Mouse (Mus musculus): ENCODE data around the gene Stmn1.

The Stmn1 gene

GRCm38 (mm10) chr4:134458856-134459255 lies 9.3 kb upstream of the Stmn1 start:
- DNase-seq (ENCODE audit: low read depth) = no peak

- peak; percentile 87 for DNase-seq (ENCODE audit: low read depth)
Measured at GRCm38 (mm10) chr4:134460277-134460676, 7.8 kb upstream of the Stmn1 start.

GRCm38 (mm10) chr4:134461252-134461651 lies 6.9 kb upstream of the Stmn1 start:
- no peak for DNase-seq (ENCODE audit: low read depth)

- DNase-seq (ENCODE audit: low read depth) = no peak
Measured at GRCm38 (mm10) chr4:134465789-134466188, 2.3 kb upstream of the Stmn1 start.

- no peak for DNase-seq (ENCODE audit: low read depth)
Measured at GRCm38 (mm10) chr4:134466381-134467262, 1.5 kb upstream of the Stmn1 start.

GRCm38 (mm10) chr4:134467435-134468214 lies 495 bp upstream of the Stmn1 start:
- peak; percentile 69 for DNase-seq (ENCODE audit: low read depth)

GRCm38 (mm10) chr4:134468578-134469266 lies 602 bp downstream of the Stmn1 start:
- peak; percentile 92 for DNase-seq (ENCODE audit: low read depth)

GRCm38 (mm10) chr4:134469341-134469796 lies 1.2 kb downstream of the Stmn1 start:
- DNase-seq (ENCODE audit: low read depth) = no peak

- DNase-seq (ENCODE audit: low read depth) = no peak
Measured at GRCm38 (mm10) chr4:134469985-134470384, 1.9 kb downstream of the Stmn1 start.

GRCm38 (mm10) chr4:134471469-134471868 lies 3.3 kb downstream of the Stmn1 start:
- peak; percentile 70 for DNase-seq (ENCODE audit: low read depth)

- no peak for DNase-seq (ENCODE audit: low read depth)
Measured at GRCm38 (mm10) chr4:134473764-134474163, 5.6 kb downstream of the Stmn1 start.

- DNase-seq (ENCODE audit: low read depth) = no peak
Measured at GRCm38 (mm10) chr4:134474240-134474639, 6.1 kb downstream of the Stmn1 start.

- no peak for DNase-seq (ENCODE audit: low read depth)
Measured at GRCm38 (mm10) chr4:134476899-134477298, 8.8 kb downstream of the Stmn1 start.

GRCm38 (mm10) chr4:134478031-134478430 lies 9.9 kb downstream of the Stmn1 start:
- peak; percentile 90 for DNase-seq (ENCODE audit: low read depth)

- DNase-seq (ENCODE audit: low read depth) = no peak
Measured at GRCm38 (mm10) chr4:134479839-134480238, 11.7 kb downstream of the Stmn1 start.

- DNase-seq (ENCODE audit: low read depth) = peak; percentile 88
Measured at GRCm38 (mm10) chr4:134480864-134481263, 12.7 kb downstream of the Stmn1 start.

- DNase-seq (ENCODE audit: low read depth) = no peak
Measured at GRCm38 (mm10) chr4:134481270-134481669, 13.2 kb downstream of the Stmn1 start.

- no peak for DNase-seq (ENCODE audit: low read depth)
Measured at GRCm38 (mm10) chr4:134482442-134482841, 14.3 kb downstream of the Stmn1 start.

GRCm38 (mm10) chr4:134483078-134483688 lies 15.1 kb downstream of the Stmn1 start:
- DNase-seq (ENCODE audit: low read depth) = no peak

GRCm38 (mm10) chr4:134483696-134484095 lies 15.6 kb downstream of the Stmn1 start:
- DNase-seq (ENCODE audit: low read depth) = no peak

- no peak for DNase-seq (ENCODE audit: low read depth)
Measured at GRCm38 (mm10) chr4:134484231-134484630, 16.1 kb downstream of the Stmn1 start.
